Mouse (Mus musculus): ENCODE results near the gene Clip3.

Gene Clip3

GRCm38 (mm10) chr7:30296816-30297215 lies 5.3 kb downstream of the Clip3 start:
- DNase-seq, result no peak

GRCm38 (mm10) chr7:30297266-30297665 lies 5.7 kb downstream of the Clip3 start:
- no peak for DNase-seq

- DNase-seq, result no peak
Observed at GRCm38 (mm10) chr7:30300914-30301313, 9.4 kb downstream of the Clip3 start.

- DNase-seq, result no peak
Observed at GRCm38 (mm10) chr7:30306083-30306779, 14.7 kb downstream of the Clip3 start.

- DNase-seq, result peak; percentile 94
Observed at GRCm38 (mm10) chr7:30308076-30309005, 16.8 kb downstream of the Clip3 start, which contains the start of gene Alkbh6. TSS of gene Alkbh6 (plus strand) at chr7:30308717.

GRCm38 (mm10) chr7:30309395-30310129 lies 18.0 kb downstream of the Clip3 start:
- DNase-seq, result no peak

- no peak for DNase-seq
Observed at GRCm38 (mm10) chr7:30310136-30310535, 18.6 kb downstream of the Clip3 start.

- DNase-seq, result no peak
Observed at GRCm38 (mm10) chr7:30313666-30314320, 22.3 kb downstream of the Clip3 start.

GRCm38 (mm10) chr7:30314721-30315155 lies 23.2 kb downstream of the Clip3 start, which contains the start of gene Syne4:
TSS of gene Syne4 (plus strand) at chr7:30314807.
- DNase-seq, result no peak

- no peak for DNase-seq
Observed at GRCm38 (mm10) chr7:30315559-30316529, 24.3 kb downstream of the Clip3 start.

GRCm38 (mm10) chr7:30318142-30318541 lies 26.6 kb downstream of the Clip3 start:
- DNase-seq, result no peak

GRCm38 (mm10) chr7:30320946-30321345 lies 29.4 kb downstream of the Clip3 start:
- DNase-seq, result no peak

GRCm38 (mm10) chr7:30321539-30322284 lies 30.2 kb downstream of the Clip3 start, which contains the start of gene E130208F15Rik:
TSS of gene E130208F15Rik (plus strand) at chr7:30321740.
- peak; percentile 64 for DNase-seq

- DNase-seq, result peak; percentile 96
Observed at GRCm38 (mm10) chr7:30322285-30322667, 30.7 kb downstream of the Clip3 start.

GRCm38 (mm10) chr7:30322865-30323264 lies 31.3 kb downstream of the Clip3 start:
- no peak for DNase-seq

GRCm38 (mm10) chr7:30323795-30324194 lies 32.3 kb downstream of the Clip3 start, which contains the start of gene Sdhaf1:
TSS of gene Sdhaf1 (minus strand) at chr7:30323895.
- no peak for DNase-seq

GRCm38 (mm10) chr7:30324300-30324944 lies 32.9 kb downstream of the Clip3 start:
- DNase-seq, result peak; percentile 71

- DNase-seq, result no peak
Observed at GRCm38 (mm10) chr7:30325364-30325763, 33.8 kb downstream of the Clip3 start.

GRCm38 (mm10) chr7:30326427-30326826 lies 34.9 kb downstream of the Clip3 start:
- DNase-seq, result no peak

- no peak for DNase-seq
Observed at GRCm38 (mm10) chr7:30327140-30327539, 35.6 kb downstream of the Clip3 start.
